Mouse (Mus musculus) adrenal gland, adult 18-20 months (tissue): ENCODE data around the gene AA986860. TPM values are rescaled to one million over a fixed set of nuclear protein-coding genes. Genes with fewer than 3 reads are reported as not detected.

Experiments
- DNase-seq, 2 experiments: peaks; one replicate each; pipeline ENCODE4 v3.0.0; 2021 to 2022; ENCODE audit warnings: low spot score in 2 of 2
- total RNA-seq, 2 experiments: library from RNA; stranded (reverse); gene quantifications; 1 replicate in 1 of 2; 2 replicates in 1 of 2; pipeline ENCODE4 v1.2.3; 2021

Gene AA986860
- total RNA-seq, 2 experiments from 2014 or later = 2.4 to 7.7 TPM

- DNase-seq = no peak
Measured at GRCm38 (mm10) chr1:130734452-130734851, 2.7 kb downstream of the AA986860 start.

DNA sequence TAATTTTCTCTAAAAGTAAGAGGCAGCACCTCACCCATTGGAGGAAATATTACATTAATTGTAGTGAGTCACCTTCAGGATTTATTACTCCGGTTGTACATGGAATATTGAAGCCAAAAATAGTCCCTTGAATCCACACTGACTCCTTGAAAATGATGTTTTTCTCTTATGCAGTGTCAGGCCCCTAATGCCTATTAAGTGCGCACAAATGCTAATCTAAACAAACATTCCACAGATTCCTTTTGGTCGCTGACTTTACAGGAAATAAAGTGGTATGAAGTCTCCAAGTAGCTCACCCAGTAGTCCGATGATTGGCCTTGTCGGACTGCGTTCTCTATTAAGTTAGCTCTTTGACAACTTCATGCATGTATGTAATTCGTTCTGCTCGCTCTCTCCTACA is 3.1 kb downstream of the AA986860 start:
- no peak for DNase-seq

GRCm38 (mm10) chr1:130737411-130737881 is 5.7 kb downstream of the AA986860 start:
- DNase-seq = no peak

DNA sequence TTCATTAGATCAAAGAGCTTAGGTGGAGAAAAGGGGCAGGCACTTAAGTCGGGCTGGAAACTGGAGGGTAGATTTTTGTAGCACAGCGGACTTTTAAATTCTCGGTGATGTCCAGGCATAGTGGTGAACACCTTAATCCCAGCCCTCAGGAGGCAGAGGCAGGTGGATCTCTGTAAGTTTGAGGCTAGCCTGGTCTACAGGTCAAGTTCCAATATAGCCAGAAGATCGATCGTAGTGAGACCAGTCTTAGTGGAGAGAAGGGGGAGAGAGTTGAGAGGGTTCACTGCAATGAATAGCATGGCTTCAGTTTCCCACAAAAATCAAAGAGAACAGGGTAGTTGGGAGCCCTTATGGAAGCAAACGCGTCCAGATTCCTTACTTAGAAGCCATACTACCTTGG is 6.1 kb downstream of the AA986860 start:
- DNase-seq = no peak

DNA sequence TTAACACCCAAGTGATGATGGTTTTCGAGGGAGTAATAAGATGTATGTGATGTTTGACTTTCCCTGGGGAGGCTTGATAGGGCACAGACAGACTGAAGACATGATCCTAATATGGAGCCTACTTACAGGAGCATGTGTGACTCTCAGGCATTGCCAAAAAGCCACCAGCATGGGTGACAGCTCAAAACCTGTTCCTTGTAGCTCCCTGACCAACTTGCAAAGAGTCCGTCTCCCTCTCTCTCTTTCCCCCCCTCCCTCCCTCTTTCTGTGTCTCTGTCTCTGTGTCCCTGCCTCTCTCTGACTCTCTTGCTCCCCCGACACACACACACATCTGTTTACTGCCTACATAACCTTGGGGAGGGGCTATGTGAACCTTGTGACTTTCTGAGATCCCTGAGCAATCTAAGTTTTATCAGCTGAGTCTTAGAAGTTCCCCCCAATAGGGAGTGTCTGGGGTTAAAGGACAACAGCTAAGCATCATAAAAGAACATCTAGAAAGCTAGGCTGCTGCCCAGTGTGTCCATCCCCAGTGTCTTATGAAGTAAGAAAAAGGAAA is 6.9 kb downstream of the AA986860 start:
- DNase-seq = no peak

GRCm38 (mm10) chr1:130739636-130740035 is 7.9 kb downstream of the AA986860 start:
- DNase-seq = no peak

GRCm38 (mm10) chr1:130740227-130740648 is 8.5 kb downstream of the AA986860 start:
- no peak for DNase-seq

- no peak for DNase-seq
Measured at GRCm38 (mm10) chr1:130740781-130741720, 9.3 kb downstream of the AA986860 start.

DNA sequence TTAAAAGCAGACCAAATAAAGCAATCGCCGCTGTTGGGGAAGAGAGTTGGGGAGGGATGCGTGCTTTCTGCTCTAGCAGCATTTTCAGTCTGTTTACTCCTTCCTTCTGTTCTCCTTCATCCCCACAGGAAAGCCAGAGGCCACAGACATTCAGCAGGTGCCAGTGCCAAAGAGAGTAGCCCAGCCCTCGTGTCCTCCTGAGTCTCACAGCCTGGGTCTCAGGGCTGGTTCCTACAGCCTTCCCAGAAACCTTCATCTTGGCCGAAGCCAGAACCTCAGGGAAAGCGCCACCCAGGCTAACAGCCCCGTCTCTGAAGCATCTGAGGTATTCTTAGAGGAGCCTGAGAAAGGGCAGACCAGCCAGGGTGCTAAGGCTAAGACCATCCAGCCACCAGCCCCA is 10.4 kb downstream of the AA986860 start:
- DNase-seq = no peak

DNA sequence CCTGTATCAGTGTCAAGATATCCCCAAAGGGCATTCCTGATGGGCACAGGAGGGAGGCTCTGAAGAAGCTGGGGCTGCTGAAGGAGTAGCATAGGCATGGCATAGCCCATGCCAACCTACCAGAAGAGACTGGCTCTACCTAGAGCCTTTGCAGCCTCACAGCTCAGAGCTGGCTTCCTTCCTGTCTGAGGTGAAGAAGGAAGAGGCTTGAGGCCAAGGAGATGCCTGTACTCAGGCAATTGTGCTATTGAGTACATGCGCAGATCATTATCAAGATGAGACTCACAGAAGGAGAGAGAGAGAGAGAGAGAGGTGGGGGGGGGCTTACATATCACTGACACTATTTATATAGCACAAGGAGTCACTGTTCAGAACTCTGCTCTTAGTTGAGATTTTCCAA is 12.0 kb downstream of the AA986860 start:
- no peak for DNase-seq

- DNase-seq = no peak
Measured at GRCm38 (mm10) chr1:130744217-130744616, 12.4 kb downstream of the AA986860 start.

- DNase-seq = no peak
Measured at GRCm38 (mm10) chr1:130744961-130745360, 13.2 kb downstream of the AA986860 start.

DNA sequence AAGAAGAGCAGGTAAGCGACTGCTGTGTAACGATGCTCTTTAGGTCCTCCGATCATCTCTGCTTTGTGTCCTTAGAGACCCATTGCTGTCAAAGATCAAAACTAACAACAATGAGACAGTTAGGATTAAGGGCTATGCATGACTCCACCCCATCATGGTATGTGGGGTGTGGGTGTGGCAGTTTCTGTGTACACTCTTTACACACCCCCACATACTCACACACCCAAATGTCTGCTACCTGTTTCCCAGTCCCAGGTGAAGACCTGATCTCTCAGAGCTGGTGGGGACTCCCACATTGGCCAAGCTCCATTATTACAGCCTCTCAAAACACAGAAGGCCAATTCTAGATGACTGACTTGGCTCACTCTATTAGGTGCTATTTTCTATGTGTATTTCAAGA is 13.8 kb downstream of the AA986860 start:
- DNase-seq = no peak

DNA sequence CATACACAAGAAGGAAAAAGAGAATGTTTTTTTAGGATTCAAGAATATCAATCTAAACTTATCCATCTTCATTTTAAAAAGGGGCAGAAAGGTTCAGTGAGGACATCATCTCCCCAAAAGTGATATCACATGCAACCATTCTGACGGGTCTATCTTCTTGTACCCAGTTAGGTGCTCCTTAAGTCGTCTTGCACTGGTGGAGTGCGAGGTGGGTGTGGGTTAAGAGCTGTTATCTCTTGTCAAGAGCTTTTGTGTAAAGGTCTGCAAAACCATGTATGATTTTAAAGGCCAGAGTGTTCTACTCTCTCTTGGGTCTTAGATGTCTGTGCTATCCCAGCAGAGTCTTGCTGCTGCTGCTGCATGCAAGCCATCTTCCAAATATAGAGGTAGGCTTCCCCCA is 15.0 kb downstream of the AA986860 start:
- no peak for DNase-seq

DNA sequence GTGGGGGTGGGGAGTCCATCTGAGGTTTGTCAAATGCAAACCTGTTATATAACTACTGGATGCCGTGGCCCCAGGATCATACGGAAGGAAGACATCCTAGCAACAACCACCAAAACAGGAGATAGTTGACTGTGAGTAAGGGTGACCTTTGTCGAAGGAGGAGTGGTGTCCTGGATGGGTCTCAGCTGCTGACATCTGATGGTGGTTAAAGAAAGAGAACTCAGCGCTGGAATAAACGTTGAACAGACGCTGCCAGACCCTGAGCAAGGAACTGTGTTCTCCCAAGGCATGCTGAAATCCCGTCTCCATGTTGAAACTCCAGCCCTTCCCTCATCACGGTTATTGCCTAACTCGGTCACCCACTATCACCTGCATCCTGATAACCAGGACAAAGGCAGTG is 27.9 kb downstream of the AA986860 start:
- DNase-seq = no peak

GRCm38 (mm10) chr1:130761597-130761996 is 29.8 kb downstream of the AA986860 start:
- no peak for DNase-seq

DNA sequence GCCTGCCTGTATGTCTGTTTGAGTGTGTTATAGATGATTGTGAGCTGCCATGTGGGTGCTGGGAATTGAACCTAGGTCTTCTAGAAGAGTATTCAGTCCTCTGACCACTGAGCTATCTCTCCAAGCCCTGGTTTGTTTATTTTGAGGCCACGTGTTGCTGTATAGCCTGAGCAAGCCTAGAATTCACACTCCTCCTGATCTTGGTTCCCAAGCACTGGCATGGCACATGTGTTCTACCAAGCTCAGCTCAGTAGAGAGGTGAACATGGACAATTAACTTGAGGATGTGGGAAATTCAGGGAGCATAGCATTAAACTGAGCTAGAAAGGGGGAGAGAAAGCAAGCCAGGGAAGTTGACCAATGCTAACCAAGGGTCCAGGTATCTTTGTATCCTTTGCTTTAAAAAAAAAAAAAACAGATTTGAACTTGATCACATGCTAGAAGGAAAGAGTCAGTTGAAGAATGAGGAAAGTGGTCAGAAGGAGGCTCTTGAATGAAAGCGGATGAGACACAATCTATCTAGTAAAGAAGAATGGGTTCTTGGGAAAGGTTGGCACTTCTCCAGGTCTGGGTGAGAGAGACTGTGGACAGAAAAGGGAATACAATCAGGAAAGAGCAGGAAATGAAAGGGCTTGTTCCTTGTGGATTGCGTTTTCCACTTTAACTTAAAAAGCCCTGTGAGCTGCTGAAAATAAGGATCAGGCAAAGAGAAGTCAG is 30.4 kb downstream of the AA986860 start:
- DNase-seq = no peak

- DNase-seq = no peak
Measured at GRCm38 (mm10) chr1:130764027-130764461, 32.3 kb downstream of the AA986860 start.

GRCm38 (mm10) chr1:130767066-130767465 is 35.3 kb downstream of the AA986860 start:
- no peak for DNase-seq

- no peak for DNase-seq
Measured at GRCm38 (mm10) chr1:130769925-130770324, 38.1 kb downstream of the AA986860 start.

- DNase-seq = no peak
Measured at GRCm38 (mm10) chr1:130770487-130770886, 38.7 kb downstream of the AA986860 start.
